Mouse (Mus musculus) fat pad, adult 2 months (tissue): Measurements from ENCODE around the gene Dbndd2.

ENCODE experiments used
- DNase-seq: peaks from one replicate; pipeline ENCODE4 v3.0.0-alpha.2; 2011; ENCODE audit warnings: low read depth, low spot score; ENCODE audit errors: extremely low read depth

Dbndd2 gene

DNA sequence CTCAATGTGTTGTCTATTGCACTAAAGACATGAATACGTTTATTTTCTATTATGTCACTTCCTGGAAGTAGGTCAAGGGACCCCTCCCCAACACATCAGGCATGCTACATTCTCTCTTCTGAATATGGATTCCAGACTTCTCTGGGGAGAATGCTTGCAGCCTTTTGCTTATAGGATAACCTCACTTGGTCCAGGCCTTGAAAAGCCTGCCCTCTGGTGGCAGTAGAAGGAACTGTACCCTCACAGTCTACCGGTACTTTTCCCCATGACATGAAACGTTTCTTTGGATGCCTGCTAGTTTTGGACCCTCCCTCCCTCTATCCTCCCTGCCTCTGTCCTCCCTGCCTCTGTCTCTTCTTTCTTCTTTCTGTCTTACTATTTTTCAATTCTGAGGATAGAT, 45.3 kb downstream of the Dbndd2 start:
- no peak for DNase-seq

GRCm38 (mm10) chr2:164534315-164534714, 48.4 kb downstream of the Dbndd2 start:
- DNase-seq = no peak

DNA sequence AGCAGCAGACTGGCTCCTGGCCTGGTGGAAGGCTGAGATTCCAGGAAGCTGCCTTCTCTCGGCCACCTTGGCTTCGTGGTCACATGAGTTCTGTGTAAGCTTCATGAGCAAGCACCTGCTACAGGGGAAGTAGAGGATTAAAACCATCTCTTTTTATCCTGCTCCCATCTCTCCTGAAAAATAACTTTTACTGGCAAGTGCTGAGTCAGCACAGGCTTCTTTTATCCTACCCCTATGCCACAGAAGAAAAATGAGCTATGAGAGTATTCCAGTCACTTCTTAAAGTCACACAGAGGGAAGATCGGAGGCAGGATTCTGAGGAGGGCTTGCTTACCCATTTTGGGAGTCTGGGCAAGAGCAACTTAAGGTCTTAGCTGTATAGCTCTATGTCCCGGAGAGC, 51.1 kb downstream of the Dbndd2 start:
- DNase-seq = no peak

GRCm38 (mm10) chr2:164540652-164541427, 54.9 kb downstream of the Dbndd2 start:
- no peak for DNase-seq

DNA sequence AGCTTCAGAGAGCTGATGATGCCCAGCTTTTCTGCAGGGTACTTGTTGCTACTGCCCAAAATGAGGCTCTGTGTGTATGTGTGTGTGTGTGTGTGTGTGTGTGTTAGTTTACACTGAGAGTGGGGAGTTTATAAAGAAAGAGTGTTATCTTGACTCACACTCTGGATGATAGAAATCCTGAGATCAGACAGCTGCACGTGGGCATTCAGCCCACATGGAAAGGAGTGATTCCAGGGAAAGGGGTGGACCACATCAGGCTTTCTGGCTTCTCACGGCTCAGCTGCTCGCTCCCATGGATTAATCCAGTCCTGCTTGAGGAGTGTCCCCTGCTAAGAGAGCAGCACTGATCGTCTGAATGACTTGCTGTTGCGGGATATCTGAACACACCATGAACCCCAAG, 56.2 kb downstream of the Dbndd2 start:
- DNase-seq = no peak

DNA sequence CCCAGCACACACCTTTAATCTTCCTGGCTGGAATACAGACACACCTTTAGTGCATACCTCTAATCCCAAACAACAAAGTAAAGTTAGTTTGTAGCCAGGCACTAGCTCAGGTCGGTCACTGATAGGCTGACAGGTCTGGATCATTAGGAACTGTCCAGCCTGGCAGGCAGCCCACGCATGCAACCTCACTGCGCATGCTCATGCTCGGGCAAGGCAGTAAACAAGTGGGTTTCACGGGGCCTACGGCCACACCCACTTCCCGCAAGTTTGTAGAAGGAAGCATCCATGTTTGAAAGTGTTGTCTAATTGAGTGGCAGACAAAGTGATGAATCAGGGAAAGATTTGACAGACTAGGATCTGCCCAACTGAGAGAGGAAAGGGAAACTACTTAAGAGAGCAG, 56.7 kb downstream of the Dbndd2 start:
- no peak for DNase-seq
